Mouse (Mus musculus) heart, adult 10 weeks (tissue): ENCODE results near the gene Acsm3. TPM values are rescaled to one million over a fixed set of nuclear protein-coding genes. Genes with fewer than 3 reads are reported as not detected.

Experiments
- polyA plus RNA-seq: library from polyadenylated mRNA; stranded (reverse); fragments of 350-450 nt; fragmentation: Illumina TruSeq; extraction: RNeasy Lipid Tissue Mini Kit (QIAGEN cat#74804); gene quantifications from one replicate; pipeline ENCODE4 v1.2.3, GENCODE M21; 2014; ENCODE audit warnings: low read depth, low replicate concordance

Acsm3 gene
- 6.4 TPM for polyA plus RNA-seq

GRCm38 (mm10) chr7:119760527-119760951, at the start of gene Acsm3:
Gene Acsm3, plus strand, starts transcription at chr7:119760923.

GRCm38 (mm10) chr7:119720253-119720946, 40.3 kb upstream of the Acsm3 start, which contains the start of gene Thumpd1:
Gene Thumpd1, minus strand, starts transcription at chr7:119720798.

DNA sequence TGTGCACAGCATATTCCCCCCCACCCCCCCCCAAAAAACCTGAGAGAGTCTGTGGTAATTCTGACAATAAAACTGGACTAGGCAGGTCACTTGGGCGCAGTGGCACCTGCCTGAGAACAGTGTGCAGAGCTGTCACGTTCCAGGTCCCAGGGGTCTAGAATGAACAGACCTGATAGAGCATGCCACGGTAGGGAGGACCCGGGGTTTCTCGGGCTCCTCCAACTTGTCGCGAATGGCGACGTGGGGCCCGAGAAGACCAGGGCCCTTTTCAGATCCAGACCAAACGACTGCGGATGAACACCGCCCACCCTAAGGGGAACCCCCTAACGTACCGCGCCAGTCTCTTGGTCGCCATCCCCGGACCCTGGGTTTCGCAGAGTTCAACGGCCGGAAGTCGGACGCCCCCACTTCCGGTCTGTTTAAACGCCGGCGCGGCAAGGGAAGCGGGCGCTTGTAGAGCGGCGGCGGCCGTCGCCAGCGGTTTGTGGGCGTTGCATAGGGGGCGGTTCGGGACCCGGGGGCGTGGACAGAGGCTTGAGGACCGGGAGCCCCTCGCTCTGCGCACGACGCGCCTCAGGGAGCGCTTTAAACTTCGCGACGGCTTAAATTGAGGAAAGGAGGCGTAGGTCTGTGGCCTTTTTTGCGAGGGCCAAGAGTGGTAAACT, 33.0 kb downstream of the Acsm3 start, which contains the start of the genes Rexo5 and Eri2:
Rexo5 (plus strand) TSS at position 421 of the 665 bp plus-strand sequence.
Eri2 (minus strand) TSS at position 473 of the 665 bp plus-strand sequence.

Other genes with a start within 250 kb of the Acsm3 start
- gene Acsm5, start 241.5 kb upstream of the Acsm3 start, polyA plus RNA-seq, result 5.7 TPM
- not detected for gene Pdilt, start 237.4 kb upstream of the Acsm3 start, polyA plus RNA-seq
- gene Acsm2, start 206.6 kb upstream of the Acsm3 start, polyA plus RNA-seq, result not detected
- gene Acsm1, start 153.9 kb upstream of the Acsm3 start, polyA plus RNA-seq, result not detected
- not detected for gene Acsm4, start 70.9 kb upstream of the Acsm3 start, polyA plus RNA-seq
- 25.5 TPM for gene Thumpd1, start 40.1 kb upstream of the Acsm3 start, polyA plus RNA-seq
- 3.2 TPM for gene Rexo5, start 33.1 kb downstream of the Acsm3 start, polyA plus RNA-seq
- 2.5 TPM for gene Eri2, start 33.1 kb downstream of the Acsm3 start, polyA plus RNA-seq
- gene Lyrm1, start 134.9 kb downstream of the Acsm3 start, polyA plus RNA-seq, result 10.9 TPM
- 5.8 TPM for gene Dcun1d3, start 135.4 kb downstream of the Acsm3 start, polyA plus RNA-seq